Mouse (Mus musculus) liver, embryonic 13.5 days (tissue): ENCODE results near the gene C1qtnf1. TPM values are rescaled to one million over a fixed set of nuclear protein-coding genes. Genes with fewer than 3 reads are reported as not detected.

ENCODE experiments used
- ATAC-seq: fragments of 200-750 bp; cut with Nextera tagmentation; 2 replicates; pipeline ENCODE4 v1.8.0; 2017; ENCODE audit warnings: low read depth, mild to moderate bottlenecking, moderate number of reproducible peaks, moderate library complexity
- DNase-seq: peaks from one replicate; pipeline ENCODE4 v3.0.0; 2022
- H3K27ac ChIP-seq: fragments of 300-500 bp; sonication (generic); 2 replicates; pipeline ENCODE4 v1.5.1; 2015; ENCODE audit warnings: moderate library complexity, mild to moderate bottlenecking, inconsistent platforms
- H3K27me3 ChIP-seq: fragments of 300-500 bp; sonication (generic); 2 replicates; pipeline ENCODE4 v1.6.1; 2015; ENCODE audit warnings: mild to moderate bottlenecking, inconsistent platforms
- H3K36me3 ChIP-seq: fragments of 300-500 bp; sonication (generic); 2 replicates; pipeline ENCODE4 v1.6.1; 2015; ENCODE audit warnings: mild to moderate bottlenecking, inconsistent platforms
- H3K4me1 ChIP-seq: fragments of 300-500 bp; sonication (generic); replicated peaks from 2 replicates; pipeline ENCODE4 v1.6.1; 2015; ENCODE audit warnings: inconsistent platforms
- H3K4me2 ChIP-seq: fragments of 300-500 bp; sonication (generic); 2 replicates; pipeline ENCODE4 v1.6.1; 2015; ENCODE audit warnings: inconsistent platforms, mild to moderate bottlenecking, moderate library complexity
- H3K4me3 ChIP-seq: fragments of 300-500 bp; sonication (generic); replicated peaks from 2 replicates; pipeline ENCODE4 v1.5.1; 2015; ENCODE audit warnings: mild to moderate bottlenecking, inconsistent platforms
- H3K9ac ChIP-seq: fragments of 300-500 bp; sonication (generic); 2 replicates; pipeline ENCODE4 v1.6.1; 2015; ENCODE audit warnings: mild to moderate bottlenecking, inconsistent platforms
- H3K9me3 ChIP-seq: fragments of 300-500 bp; sonication (generic); replicated peaks from 2 replicates; pipeline ENCODE4 v1.6.1; 2016; ENCODE audit warnings: inconsistent platforms
- WGBS: fragments of 180-500 bp; shearing (Covaris S2); methylation state at CpG from one replicate; pipeline ENCODE4 v1.1.7; 2015; ENCODE audit not compliant: insufficient replicate concordance; 5-methylcytosine and 5-hydroxymethylcytosine counted together
- polyA plus RNA-seq: library from polyadenylated mRNA; unstranded; fragments of >200 nt; fragmentation: Nextera tagmentation; extraction: Ambion mirVana; gene quantifications from 2 replicates; pipeline ENCODE4 v1.2.1, GENCODE M21; 2015

The C1qtnf1 gene
- polyA plus RNA-seq, 1 experiment from 2014 or later, result 1.1 TPM

DNA sequence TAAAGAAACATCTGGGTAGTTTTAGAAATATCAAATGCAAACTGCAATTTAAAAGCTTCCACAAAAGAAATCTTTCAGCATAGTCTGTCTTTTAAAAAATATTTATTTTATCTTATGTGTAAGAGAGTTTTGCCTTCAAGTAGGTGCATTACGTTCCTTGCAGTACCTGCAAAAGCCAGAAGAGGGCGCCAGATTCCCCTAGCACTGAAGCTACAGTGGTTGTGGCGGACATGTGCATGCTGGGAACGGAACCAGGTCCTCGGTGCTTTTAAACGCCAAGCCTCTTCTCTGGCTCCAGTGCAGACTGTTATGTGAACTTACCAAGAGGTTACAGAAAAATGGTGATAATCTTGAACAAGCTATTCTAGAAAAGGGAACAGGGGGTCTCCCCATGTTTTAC is 32.3 kb downstream of the C1qtnf1 start:
- peak; percentile 21 for DNase-seq
- 50% methylated on average over 6 of the region's 6 CpGs for WGBS
- H3K9ac ChIP-seq, result no peak overlapping the region

DNA sequence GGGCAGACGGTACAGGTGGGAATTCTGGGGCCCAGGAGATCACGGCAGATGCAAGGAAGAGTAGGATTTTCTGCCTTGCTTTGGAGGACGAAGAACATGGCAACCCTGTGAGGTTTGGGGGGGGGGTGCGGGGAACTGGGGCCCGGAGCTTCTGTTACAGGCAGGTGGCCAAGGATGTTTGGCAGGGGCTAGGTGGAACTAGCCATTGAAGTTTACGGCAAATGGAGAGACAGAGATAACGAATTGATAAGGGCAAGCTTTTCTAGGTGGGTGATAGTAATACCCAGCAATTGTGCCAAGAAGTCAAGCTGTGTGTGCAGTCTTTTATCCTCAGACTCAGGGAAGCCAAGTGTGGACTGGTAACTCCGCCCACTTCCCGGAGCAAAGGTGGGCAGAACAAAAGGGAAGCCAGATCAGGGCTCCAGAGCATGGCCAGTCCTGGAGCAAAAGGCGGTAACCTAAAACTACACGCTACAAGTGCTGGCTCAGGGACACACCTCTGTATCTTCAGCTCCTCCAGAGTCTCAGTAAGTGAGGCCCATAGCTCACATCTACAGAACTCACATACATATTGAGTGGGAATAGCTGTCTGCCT is 39.5 kb downstream of the C1qtnf1 start:
- H3K4me3 ChIP-seq, result no peak overlapping the region
- H3K9ac ChIP-seq, result no peak overlapping the region
- ATAC-seq (no peak), DNase-seq (no peak)
- H3K36me3 ChIP-seq, result no peaks in the 10 kb centered on the region
- no peak overlapping the region for H3K4me2 ChIP-seq
- no peaks in the 10 kb centered on the region for H3K27me3 ChIP-seq
- H3K27ac ChIP-seq, result no peak overlapping the region
- H3K4me1 ChIP-seq, result peaks cover 29% of the 10 kb centered on the region
- 46% methylated on average over 11 of the region's 11 CpGs for WGBS
- H3K9me3 ChIP-seq, result no peaks in the 10 kb centered on the region

More for the DNA sequence above, 32.3 kb downstream of the C1qtnf1 start:
- ATAC-seq, result no peak
- H3K36me3 ChIP-seq, result no peaks in the 10 kb centered on the region
- no peak overlapping the region for H3K4me2 ChIP-seq
- no peak overlapping the region for H3K27ac ChIP-seq
- H3K9me3 ChIP-seq, result no peaks in the 10 kb centered on the region
- H3K4me1 ChIP-seq, result peaks cover 5% of the 10 kb centered on the region
- no peaks in the 10 kb centered on the region for H3K27me3 ChIP-seq
- no peak overlapping the region for H3K4me3 ChIP-seq

DNA sequence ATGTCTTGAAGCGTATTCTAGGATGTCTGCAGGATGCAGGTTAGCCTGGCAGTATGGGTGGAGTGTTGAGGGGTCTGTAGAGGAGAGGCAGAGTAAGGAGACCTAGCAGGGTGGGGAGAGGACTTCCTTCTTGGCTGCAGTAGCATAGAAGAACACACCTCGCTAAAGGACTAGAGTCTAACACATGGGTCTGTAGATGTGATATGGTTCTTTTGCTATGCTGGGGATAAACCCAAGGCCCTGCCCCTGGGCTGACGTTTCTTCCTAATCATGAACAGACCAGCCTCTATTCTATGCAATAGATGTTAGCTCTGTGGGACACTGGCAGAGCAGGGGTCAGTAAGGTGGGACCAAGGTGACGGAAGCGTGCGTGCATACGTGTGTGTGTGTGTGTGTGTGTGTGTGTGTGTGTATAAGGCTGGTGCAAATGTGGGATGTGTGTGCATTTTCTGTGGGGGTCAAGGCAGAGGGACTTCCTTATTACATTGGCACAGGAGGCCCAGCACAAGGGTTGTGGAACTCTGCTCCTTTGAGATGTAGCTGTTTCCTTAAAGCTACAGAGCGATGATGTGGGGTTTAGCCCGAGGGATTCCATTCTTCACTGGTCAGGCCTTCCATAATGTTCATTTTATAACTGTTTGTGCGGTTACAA is 41.6 kb downstream of the C1qtnf1 start:
- H3K27ac ChIP-seq, result peak overlapping the region; percentile 73
- peak overlapping the region; percentile 28; the same call in 1 of the 2 replicates for H3K4me2 ChIP-seq
- H3K36me3 ChIP-seq, result no peaks in the 10 kb centered on the region
- H3K4me3 ChIP-seq, result no peak overlapping the region
- no peak for DNase-seq
- peaks cover 50% of the 10 kb centered on the region for H3K4me1 ChIP-seq
- no peaks in the 10 kb centered on the region for H3K9me3 ChIP-seq
- no peaks in the 10 kb centered on the region for H3K27me3 ChIP-seq
- peak overlapping the region; percentile 26; the same call in 1 of the 2 replicates for H3K9ac ChIP-seq
- ATAC-seq, result no peak
- 66% methylated on average over 10 of the region's 10 CpGs for WGBS

DNA sequence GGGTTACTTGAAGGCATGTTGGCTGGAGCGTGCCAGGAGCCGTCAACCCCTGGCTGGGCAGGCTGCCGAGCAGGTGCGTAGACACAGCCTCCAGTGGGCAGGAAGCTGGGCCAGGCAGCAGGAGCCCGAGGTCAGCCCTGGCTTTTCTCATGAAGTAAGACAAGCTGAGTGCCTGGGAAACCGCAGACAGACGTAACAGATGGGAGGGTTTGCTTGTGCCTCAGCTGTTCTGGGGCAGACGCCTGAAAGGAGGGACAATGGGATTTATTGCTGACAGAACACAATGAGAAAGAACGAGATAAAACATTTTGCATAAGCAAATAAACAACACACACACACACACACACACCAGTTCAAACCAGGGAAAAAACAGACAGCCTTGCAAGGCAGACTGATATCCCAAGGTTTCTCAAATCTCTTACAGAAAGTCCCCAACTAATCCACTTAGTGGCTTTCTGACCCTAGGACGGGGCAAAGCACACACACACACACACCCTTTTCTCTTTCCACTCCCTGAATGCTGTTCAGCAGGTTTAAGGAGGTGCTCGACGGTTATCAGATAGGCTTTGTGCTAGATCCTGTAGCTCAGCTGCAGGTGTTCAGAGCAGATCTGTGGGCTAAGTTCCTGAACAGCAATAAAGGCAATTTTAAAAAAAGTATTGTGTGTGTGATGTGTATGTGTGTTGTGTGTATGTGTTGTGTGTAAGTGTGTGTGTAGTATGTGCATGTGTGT is 42.4 kb downstream of the C1qtnf1 start:
- Histone ChIP-seq H3K27me3 (no peaks in the 10 kb centered on the region), H3K4me2 (peak overlapping the region; percentile 28), H3K27ac (peak overlapping the region; percentile 73), H3K4me1 (peaks cover 56% of the 10 kb centered on the region), H3K9me3 (no peaks in the 10 kb centered on the region), H3K36me3 (no peaks in the 10 kb centered on the region), H3K4me3 (no peak overlapping the region), H3K9ac (peak overlapping the region; percentile 26; the same call in 1 of the 2 replicates)
- ATAC-seq (peak; percentile 83), DNase-seq (peak; percentile 32)
- WGBS, result 18% methylated on average over 12 of the region's 12 CpGs

DNA sequence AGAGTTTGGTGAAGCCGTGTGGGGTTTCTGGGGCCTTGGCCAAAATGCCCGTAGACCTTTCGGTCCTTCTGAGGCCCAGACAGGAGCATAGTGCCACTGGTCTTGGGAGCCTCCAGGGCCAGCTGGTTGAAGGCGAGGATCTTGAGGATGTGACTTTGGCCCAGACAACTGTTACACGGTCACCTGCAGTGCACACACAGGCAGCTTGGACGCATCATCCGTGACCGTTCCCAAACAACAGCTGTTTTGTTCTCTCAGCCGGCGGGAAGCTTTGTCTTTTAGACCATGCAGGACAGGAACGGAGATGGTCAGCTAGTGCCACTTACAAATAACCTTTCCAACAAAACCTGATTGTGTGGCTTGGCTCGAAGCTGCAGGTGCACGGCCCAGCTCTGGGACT is 43.7 kb downstream of the C1qtnf1 start:
- WGBS, result 93% methylated on average over 13 of the region's 13 CpGs
- no peak for ATAC-seq

DNA sequence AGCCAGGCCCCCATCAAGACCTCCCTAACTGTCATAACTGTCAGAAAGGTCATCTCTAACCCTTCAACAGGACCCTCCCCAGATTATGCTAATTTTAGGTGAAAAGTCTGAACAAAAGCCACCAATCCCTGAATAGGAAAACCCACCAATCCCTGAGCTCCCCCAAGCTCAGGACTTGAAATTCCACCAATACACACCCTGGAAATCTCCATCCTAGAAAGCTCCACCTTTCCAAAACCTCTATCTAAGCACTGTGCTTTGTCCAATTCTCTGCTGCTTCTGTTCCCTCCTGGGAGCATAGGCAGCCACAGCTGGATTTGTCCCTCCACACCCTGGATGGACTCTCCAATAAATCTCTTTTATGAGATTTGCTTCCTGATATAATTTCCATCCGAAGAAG is 45.2 kb downstream of the C1qtnf1 start:
- H3K4me1 ChIP-seq, result peaks cover 68% of the 10 kb centered on the region

More for the DNA sequence above, 43.7 kb downstream of the C1qtnf1 start:
- H3K4me3 ChIP-seq, result no peak overlapping the region
- DNase-seq, result no peak
- H3K9ac ChIP-seq, result no peak overlapping the region
- peaks cover 66% of the 10 kb centered on the region for H3K4me1 ChIP-seq
- H3K27ac ChIP-seq, result no peak overlapping the region
- no peaks in the 10 kb centered on the region for H3K9me3 ChIP-seq
- H3K27me3 ChIP-seq, result no peaks in the 10 kb centered on the region
- no peak overlapping the region for H3K4me2 ChIP-seq
- no peaks in the 10 kb centered on the region for H3K36me3 ChIP-seq

DNA sequence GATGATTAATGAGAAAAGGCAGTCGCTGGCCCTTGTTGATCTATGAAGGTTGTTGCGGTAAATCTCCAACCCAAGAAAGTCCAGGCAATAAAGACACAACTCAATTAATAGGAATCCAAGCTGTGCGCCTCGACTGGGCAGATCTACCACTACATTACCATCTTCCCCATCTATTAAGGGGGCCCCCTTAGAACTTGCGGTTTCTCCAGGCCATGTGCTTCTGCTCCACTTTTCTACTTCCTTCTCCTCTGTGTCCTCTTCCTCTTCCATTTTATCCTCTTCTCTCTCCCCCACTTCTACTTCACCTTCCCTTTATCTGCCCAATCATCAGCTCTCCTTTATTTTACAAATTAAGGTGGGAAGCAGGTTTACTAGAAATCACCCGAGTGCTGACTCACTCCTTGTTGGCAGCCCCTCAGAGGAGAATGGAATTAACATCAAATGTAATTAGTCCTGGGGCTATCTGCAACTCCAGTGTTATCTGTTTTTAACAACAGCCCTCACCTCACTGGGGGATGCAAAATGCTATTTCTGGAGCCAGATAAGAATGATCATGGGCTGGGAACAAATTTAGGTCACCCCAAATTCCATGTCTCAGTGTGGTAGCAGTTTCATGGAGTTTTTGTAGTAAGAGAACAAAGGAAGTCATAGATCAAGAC is 46.0 kb downstream of the C1qtnf1 start:
- no peaks in the 10 kb centered on the region for H3K27me3 ChIP-seq
- no peak for ATAC-seq
- no peak for DNase-seq
- no peaks in the 10 kb centered on the region for H3K9me3 ChIP-seq
- H3K9ac ChIP-seq, result no peak overlapping the region; the same call in 1 of the 2 replicates
- peaks cover 3% of the 10 kb centered on the region; the same call in 1 of the 2 replicates for H3K36me3 ChIP-seq
- peak overlapping the region; percentile 33 for H3K4me2 ChIP-seq
- H3K27ac ChIP-seq, result peak overlapping the region; percentile 67
- H3K4me1 ChIP-seq, result peaks cover 75% of the 10 kb centered on the region
- 34% methylated on average over 6 of the region's 6 CpGs for WGBS
- H3K4me3 ChIP-seq, result no peak overlapping the region

More for the DNA sequence above, 45.2 kb downstream of the C1qtnf1 start:
- Histone ChIP-seq H3K4me3 (no peak overlapping the region), H3K4me2 (peak overlapping the region; percentile 33), H3K9ac (no peak overlapping the region), H3K27me3 (no peaks in the 10 kb centered on the region), H3K36me3 (no peaks in the 10 kb centered on the region), H3K9me3 (no peaks in the 10 kb centered on the region), H3K27ac (peak overlapping the region; percentile 67)
- WGBS, result 70% methylated on average over 1 of the region's 1 CpGs
- no peak for ATAC-seq
- no peak for DNase-seq

DNA sequence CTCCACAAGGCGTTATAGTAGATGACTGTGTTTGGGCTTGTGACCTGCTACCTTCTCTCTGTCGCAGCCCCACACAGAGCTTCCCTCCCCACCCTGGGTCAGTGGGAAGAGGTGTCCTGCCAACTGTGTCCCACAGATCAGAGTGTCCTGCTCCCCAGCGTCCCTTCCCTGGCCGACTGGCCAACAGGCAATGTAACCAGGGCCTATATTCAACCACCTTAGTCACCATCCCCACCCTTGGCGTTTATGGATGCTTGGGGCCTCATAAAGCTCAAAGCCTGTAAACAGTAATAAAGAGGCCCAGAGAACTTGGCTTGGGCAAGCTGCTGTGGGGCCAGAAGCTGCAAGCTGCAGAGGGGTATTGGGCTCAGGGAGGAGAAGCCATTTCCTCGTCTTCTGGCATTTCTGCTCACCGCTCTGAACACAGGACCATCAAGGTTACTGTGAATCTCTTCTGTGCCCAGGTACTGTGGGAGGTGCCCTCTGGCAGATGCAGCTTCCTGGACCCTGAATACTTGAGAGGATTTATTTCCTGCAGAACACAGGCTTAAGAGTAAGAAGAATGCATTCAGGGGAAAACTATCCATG is 47.6 kb downstream of the C1qtnf1 start:
- Histone ChIP-seq H3K4me2 (no peak overlapping the region), H3K4me3 (no peak overlapping the region), H3K4me1 (peaks cover 68% of the 10 kb centered on the region), H3K27ac (peak overlapping the region; percentile 27; the same call in 1 of the 2 replicates), H3K9ac (no peak overlapping the region), H3K27me3 (no peaks in the 10 kb centered on the region), H3K36me3 (peaks cover 16% of the 10 kb centered on the region), H3K9me3 (no peaks in the 10 kb centered on the region)
- WGBS, result 77% methylated on average over 7 of the region's 7 CpGs
- no peak for DNase-seq
- ATAC-seq, result no peak

DNA sequence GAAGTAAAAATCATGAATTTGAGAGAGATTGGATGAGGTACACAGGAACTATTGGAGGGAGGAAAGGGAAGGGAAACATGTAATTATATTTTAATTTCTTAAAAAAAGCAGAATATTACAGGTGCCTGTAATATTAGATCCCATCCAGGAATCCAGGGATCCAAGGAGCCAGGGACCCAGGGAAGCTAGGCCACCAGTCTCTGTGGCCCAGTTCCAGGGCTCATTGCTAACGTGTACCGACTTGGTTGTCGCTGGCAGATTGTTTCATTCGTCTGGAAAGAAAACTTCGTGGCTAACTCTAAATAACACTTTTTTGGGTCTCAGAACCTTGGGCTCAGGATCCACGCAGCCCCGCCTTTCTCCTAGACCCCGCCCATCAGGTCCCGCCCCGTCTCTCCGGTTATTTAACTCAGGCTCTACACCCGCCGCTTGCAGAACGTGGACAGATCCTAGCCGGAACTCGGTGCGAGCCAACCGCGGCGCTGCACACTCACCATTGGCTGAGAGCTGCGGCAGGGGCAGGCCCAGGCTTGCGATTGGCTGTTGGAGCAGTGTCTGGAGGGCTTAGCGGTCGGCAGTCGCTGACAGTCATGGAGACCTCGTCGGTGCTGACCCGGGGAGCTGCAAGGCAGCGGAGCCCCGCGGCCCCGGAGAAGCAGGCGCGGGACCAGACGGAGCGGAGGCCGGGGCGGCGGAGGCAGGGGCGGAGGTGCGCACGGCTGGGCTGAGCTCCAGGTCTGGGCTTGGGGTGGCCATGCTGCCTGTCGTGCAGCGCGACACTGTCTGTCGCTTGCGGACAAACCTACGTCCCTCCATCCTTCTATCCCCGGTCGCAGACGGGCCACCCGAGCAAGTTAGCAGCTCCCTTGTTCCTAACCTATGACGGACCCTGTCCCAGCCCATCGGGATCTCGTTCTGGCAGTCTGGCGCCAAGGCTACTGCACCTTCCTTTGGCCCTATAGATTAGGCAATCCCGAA is 48.7 kb downstream of the C1qtnf1 start, which contains the start of gene Engase:
Engase (plus strand) TSS at position 434 of the 978 bp plus-strand sequence.
- peak; percentile 99 for ATAC-seq
- WGBS, result under 1% methylated on average over 57 of the region's 57 CpGs
- Histone ChIP-seq H3K9ac (peak within 1 kb of the TSS; percentile 88), H3K9me3 (no peaks in the 10 kb centered on the region), H3K36me3 (peaks cover 20% of the 10 kb centered on the region), H3K27me3 (no peaks in the 10 kb centered on the region), H3K4me1 (peaks cover 62% of the 10 kb centered on the region), H3K4me2 (peak within 1 kb of the TSS; percentile 94), H3K4me3 (peak within 1 kb of the TSS; percentile 74), H3K27ac (peak within 1 kb of the TSS; percentile 74)
- peak; percentile 93 for DNase-seq

DNA sequence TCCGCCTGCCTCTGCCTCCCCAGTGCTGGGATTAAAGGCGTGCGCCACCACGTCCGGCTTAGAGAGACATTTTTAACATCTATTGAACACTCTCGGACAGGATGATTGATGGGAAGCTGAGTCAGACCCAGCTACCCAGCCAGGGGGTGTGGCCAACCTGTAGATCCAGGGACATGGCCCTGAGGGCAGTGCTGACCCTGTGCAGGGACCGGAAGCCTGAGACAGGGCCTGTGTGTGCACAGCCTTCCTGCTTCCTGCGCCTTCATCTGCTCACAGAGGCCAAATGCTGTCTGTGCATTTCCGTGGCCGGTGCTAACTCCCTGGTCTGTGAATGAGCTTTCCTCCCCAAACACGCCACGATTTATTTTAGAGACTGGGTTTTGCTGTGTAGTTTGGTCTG is 51.8 kb downstream of the C1qtnf1 start:
- Histone ChIP-seq H3K27me3 (no peaks in the 10 kb centered on the region), H3K36me3 (peaks cover 49% of the 10 kb centered on the region), H3K9me3 (no peaks in the 10 kb centered on the region), H3K4me2 (no peak overlapping the region), H3K9ac (no peak overlapping the region), H3K27ac (no peak overlapping the region), H3K4me3 (no peak overlapping the region), H3K4me1 (peaks cover 39% of the 10 kb centered on the region)
- 59% methylated on average over 12 of the region's 12 CpGs for WGBS
- ATAC-seq, result no peak
- no peak for DNase-seq
